17 mouse cellular contexts compared by ENCODE assay signal in the genomic region with DNA sequence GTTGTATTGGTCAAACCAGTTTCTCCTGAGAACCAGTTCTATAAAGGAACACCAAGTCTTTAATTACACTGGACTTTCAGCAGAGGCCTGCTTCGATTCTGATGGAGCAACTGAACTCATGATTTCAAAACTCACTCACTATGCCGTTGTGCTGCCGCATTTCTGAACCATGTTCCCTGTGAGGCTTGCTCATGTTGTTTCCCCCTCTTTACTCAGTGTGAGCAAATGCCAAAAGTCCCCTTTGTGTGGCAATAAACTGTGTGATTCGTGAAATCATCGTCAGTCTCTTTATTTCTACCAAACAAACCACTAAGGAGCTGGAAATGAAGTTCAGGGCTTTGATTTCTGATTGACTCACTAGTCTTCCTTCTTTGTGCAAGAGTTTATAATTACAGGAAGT. TPM values are rescaled to one million over a fixed set of nuclear protein-coding genes. Genes with fewer than 3 reads are reported as not detected.
DNase-seq lines count a peak whose midpoint lies in the region; ATAC-seq and TF ChIP-seq lines count a peak whose summit lies in the region.
"Had no signal": no experiment of that assay in that cellular context is flagged by ENCODE, and none has a peak within 500 bp of the region (broad histone marks: within the 10 kb centered on the region; RNA-seq: fewer than 3 reads in every experiment).

No protein-coding gene starts in this region.

- no peak for TF ChIP-seq POLR2A in bone marrow, adult 2 months (IDR thresholded peaks at IDR 0.05; ENCODE audit: borderline replicate concordance, control insufficient read depth, low read depth, low read length)

- 24% methylated on average over 5 of the region's 5 CpGs for WGBS in bone marrow, adult 2 months
- 71% methylated on average over 5 of the region's 5 CpGs for WGBS in intestine, embryonic 15.5 days
- WGBS in hindbrain, postnatal 0 days = 91% methylated on average over 5 of the region's 5 CpGs

- no peak overlapping the region for H3K4me3 ChIP-seq in bone marrow, adult 2 months (replicated peaks; ENCODE audit: control insufficient read depth, low read depth, low read length)
- no peak overlapping the region for H3K4me3 ChIP-seq in intestine, embryonic 15.5 days (replicated peaks)
- no peak overlapping the region for H3K4me3 ChIP-seq in hindbrain, postnatal 0 days (ENCODE audit: low read length)
- H3K4me3 ChIP-seq: left cerebral cortex, adult 2 months; neural tube, embryonic 13.5 days had no signal

- no peak overlapping the region for H3K4me2 ChIP-seq in intestine, embryonic 15.5 days (replicated peaks)
- no peak overlapping the region for H3K4me2 ChIP-seq in hindbrain, postnatal 0 days (ENCODE audit: low read depth, low read length)

- H3K9me3 ChIP-seq in intestine, embryonic 15.5 days = no peaks in the 10 kb centered on the region
- H3K9me3 ChIP-seq in hindbrain, postnatal 0 days (ENCODE audit: low read length) = no peaks in the 10 kb centered on the region
- H3K9me3 ChIP-seq: forebrain, embryonic 12.5 days; neural tube, embryonic 13.5 days had no signal

- no peak for TF ChIP-seq CTCF in bone marrow, adult 2 months (IDR thresholded peaks at IDR 0.05; ENCODE audit: control insufficient read depth, insufficient read depth, low read length)
- no peak for TF ChIP-seq CTCF in hindbrain, postnatal 0 days (IDR thresholded peaks at IDR 0.05; ENCODE audit: low read depth)

- DNase-seq in CD4-positive helper T cell, adult 2 months (ENCODE audit: low read depth, low spot score) = peak; percentile 35
- no peak for DNase-seq in thymus, postnatal 0 days (ENCODE audit: low spot score)
- no peak for DNase-seq in hindbrain, postnatal 0 days (ENCODE audit: low spot score)
- DNase-seq: adrenal gland, postnatal 14 days; cerebellum, adult 11 months; heart, postnatal 36 days; kidney, postnatal 4 days; midbrain, embryonic 14.5 days; thymus, postnatal 25 days had no signal

- peaks cover 4% of the 10 kb centered on the region; the same call in 1 of the 2 replicates for H3K4me1 ChIP-seq in bone marrow, adult 2 months (ENCODE audit: control insufficient read depth, insufficient read depth, low read length)
- 0 out of 2 replicates have a peak, but pooled peaks cover 4% of the 10 kb centered on the region for H3K4me1 ChIP-seq in intestine, embryonic 15.5 days (replicated peaks)
- peaks cover 8% of the 10 kb centered on the region for H3K4me1 ChIP-seq in hindbrain, postnatal 0 days (ENCODE audit: insufficient read depth, low read length)

- H3K27me3 ChIP-seq in intestine, embryonic 15.5 days (replicated peaks) = no peaks in the 10 kb centered on the region
- H3K27me3 ChIP-seq in hindbrain, postnatal 0 days (ENCODE audit: insufficient read depth, low read length) = no peaks in the 10 kb centered on the region
- H3K27me3 ChIP-seq: forebrain, embryonic 12.5 days; neural tube, embryonic 13.5 days had no signal

- no peak for ATAC-seq in intestine, embryonic 15.5 days
- ATAC-seq in megakaryocyte progenitor cell, adult 5-6 weeks (replicated peaks; ENCODE audit: poor library complexity) = peak; percentile 40
- no peak for ATAC-seq in hindbrain, postnatal 0 days
- no peak for ATAC-seq in cerebellum, adult (ENCODE audit: insufficient number of reproducible peaks, low FRiP score, low TSS enrichment)

- peak overlapping the region; percentile 63 for H3K27ac ChIP-seq in bone marrow, adult 2 months (ENCODE audit: control insufficient read depth, insufficient read depth, low read depth, low read length, poor library complexity)
- 0 out of 2 replicates have a peak overlapping the region, but pooled peaks have one; percentile 36 for H3K27ac ChIP-seq in intestine, embryonic 15.5 days
- H3K27ac ChIP-seq in hindbrain, postnatal 0 days = no peak overlapping the region
- H3K27ac ChIP-seq: forebrain, embryonic 12.5 days had no signal

- H3K36me3 ChIP-seq in intestine, embryonic 15.5 days = no peaks in the 10 kb centered on the region
- H3K36me3 ChIP-seq in hindbrain, postnatal 0 days (ENCODE audit: insufficient read depth, low read length) = no peaks in the 10 kb centered on the region
- H3K36me3 ChIP-seq: forebrain, embryonic 12.5 days; neural tube, embryonic 13.5 days had no signal

- no peak overlapping the region for H3K9ac ChIP-seq in intestine, embryonic 15.5 days
- no peak overlapping the region for H3K9ac ChIP-seq in hindbrain, postnatal 0 days (replicated peaks; ENCODE audit: low read length)
- H3K9ac ChIP-seq: forebrain, embryonic 12.5 days; liver, embryonic 14.5 days; neural tube, embryonic 13.5 days had no signal

RNA-seq across cellular contexts. Expression of a gene that starts 1.2 kb away (rescaled TPM):
- 4.9 and 12.8 TPM in 2 replicates for polyA plus RNA-seq in bone marrow, adult 2 months (2011; ENCODE audit: insufficient read depth, insufficient read length, low replicate concordance, missing spikeins)
- polyA plus RNA-seq in intestine, embryonic 15.5 days (2015; fragmentation: Nextera tagmentation; extraction: Ambion mirVana) = 35.3 and 36.6 TPM in 2 replicates
- 22.3 and 27.5 TPM in 2 replicates for total RNA-seq in megakaryocyte progenitor cell, adult 5-6 weeks (2015)
- total RNA-seq in megakaryocyte progenitor cell, adult 5-6 weeks (2017) = 32.7 and 35.9 TPM in 2 replicates
- polyA plus RNA-seq in thymus, postnatal 0 days (2015; fragmentation: Nextera tagmentation; extraction: Ambion mirVana) = 10.6 and 18.3 TPM in 2 replicates
- total RNA-seq in hindbrain, postnatal 0 days (2014; rRNA removed) = 13.0 and 14.5 TPM in 2 replicates
- polyA plus RNA-seq in hindbrain, postnatal 0 days (2015; fragmentation: Nextera tagmentation; extraction: Ambion mirVana) = 22.3 and 24.4 TPM in 2 replicates

RNA-seq across cellular contexts. Expression of a gene that starts 43.7 kb away (rescaled TPM):
- polyA plus RNA-seq in bone marrow, adult 2 months (2011; ENCODE audit: insufficient read depth, insufficient read length, low replicate concordance, missing spikeins) = 17.5 and 18.8 TPM in 2 replicates
- 20.6 and 21.7 TPM in 2 replicates for polyA plus RNA-seq in intestine, embryonic 15.5 days (2015; fragmentation: Nextera tagmentation; extraction: Ambion mirVana)
- 24.4 and 32.5 TPM in 2 replicates for total RNA-seq in megakaryocyte progenitor cell, adult 5-6 weeks (2015)
- 25.4 and 29.1 TPM in 2 replicates for total RNA-seq in megakaryocyte progenitor cell, adult 5-6 weeks (2017)
- polyA plus RNA-seq in thymus, postnatal 0 days (2015; fragmentation: Nextera tagmentation; extraction: Ambion mirVana) = 24.3 and 24.6 TPM in 2 replicates
- total RNA-seq in hindbrain, postnatal 0 days (2014; rRNA removed) = 26.4 and 31.7 TPM in 2 replicates
- 12.3 and 12.7 TPM in 2 replicates for polyA plus RNA-seq in hindbrain, postnatal 0 days (2015; fragmentation: Nextera tagmentation; extraction: Ambion mirVana)
